Mouse (Mus musculus) layer of hippocampus, postnatal 36 days (tissue): ENCODE measurements at regions not wholly inside any gene's neighbourhood (a gene's known extent, or its start where the extent isn't known, plus 50 kb on each side); places are given as distances from the start of the nearest gene placed in this dataset.
A peak's percentile ranks its signal among the peaks of the same experiment; 100 is the strongest.

ENCODE experiments used
- DNase-seq, 2 experiments: peaks; one replicate each; pipeline ENCODE4 v3.0.0; 2022

DNA sequence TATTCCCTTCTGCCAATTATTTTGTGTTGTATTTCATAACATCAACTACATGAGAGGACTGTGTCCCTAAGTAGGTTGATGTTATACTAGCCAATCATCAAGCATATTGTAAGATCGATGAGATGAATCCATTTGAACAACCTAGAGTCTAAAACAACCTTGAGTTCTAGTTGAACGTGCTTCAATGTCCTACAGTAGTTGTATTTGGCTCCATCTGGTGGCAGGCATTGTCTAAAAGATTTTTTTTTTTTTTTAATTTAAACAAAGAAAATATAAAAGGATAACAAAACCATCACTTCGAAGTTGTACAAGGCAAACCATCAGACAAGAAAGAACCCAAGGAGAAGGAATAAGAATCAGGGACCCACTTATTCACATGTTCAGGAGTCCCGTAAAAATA, 114.4 kb downstream of the Pih1d3 start:
- no peak for DNase-seq

DNA sequence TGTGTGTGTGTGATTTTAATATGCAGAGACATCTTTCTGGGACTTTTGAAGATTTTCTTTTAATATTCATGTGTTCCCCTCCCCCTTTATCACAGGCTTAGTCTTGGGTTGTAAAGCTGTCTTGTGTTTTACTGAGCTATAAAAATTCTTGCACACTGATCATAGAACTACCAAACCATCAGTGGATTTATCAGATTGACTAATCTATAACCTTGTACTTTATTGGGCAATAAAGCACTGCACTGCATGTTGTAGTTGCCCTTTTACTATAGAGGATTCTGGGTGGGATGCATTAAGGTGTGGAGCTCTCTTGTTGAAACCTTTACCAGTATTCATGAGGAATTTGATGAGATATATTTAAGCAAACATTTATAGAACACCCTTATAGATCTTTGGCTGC, 141.3 kb downstream of the Pih1d3 start:
- DNase-seq: no peak

DNA sequence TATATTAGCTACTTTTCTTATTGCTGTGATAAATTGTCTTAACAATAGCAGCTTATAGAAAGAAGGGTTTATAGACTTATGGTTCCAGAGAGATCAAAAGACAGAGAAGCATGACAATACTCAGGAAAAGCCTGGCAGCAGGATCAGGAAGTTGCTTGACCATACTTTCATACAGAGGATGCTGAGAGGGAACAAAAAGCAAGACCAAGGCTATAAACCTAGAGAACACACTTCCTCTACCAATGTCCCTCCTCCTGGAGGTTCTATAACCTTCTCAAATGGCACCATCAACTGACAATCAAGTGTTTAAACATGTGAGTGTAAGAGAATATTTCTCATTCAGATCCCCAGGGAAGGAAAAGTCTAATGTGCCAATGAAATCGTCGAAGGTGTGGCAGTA, 154.7 kb downstream of the Pih1d3 start:
- no peak for DNase-seq

DNA sequence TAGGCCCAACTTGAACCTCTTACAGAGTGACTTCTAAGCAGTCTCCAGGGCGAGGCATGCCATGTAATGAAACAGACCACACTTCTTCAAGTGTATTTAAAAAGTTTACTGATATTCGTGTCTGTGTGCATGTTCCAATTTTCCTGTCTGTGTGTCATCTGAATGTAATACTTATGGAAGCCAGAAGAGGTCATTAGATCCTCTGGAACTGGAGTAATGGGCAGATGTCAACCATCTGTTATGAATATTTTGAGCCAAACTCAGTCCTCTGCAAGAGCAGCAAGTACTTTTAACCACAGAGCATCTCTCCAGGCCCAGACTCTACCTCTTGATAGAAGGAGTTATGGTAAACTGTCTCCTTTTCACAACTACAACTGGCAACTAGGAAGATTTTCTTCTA, 156.4 kb downstream of the Pih1d3 start:
- peak in 1 of 2 experiments; percentile 3 for DNase-seq

DNA sequence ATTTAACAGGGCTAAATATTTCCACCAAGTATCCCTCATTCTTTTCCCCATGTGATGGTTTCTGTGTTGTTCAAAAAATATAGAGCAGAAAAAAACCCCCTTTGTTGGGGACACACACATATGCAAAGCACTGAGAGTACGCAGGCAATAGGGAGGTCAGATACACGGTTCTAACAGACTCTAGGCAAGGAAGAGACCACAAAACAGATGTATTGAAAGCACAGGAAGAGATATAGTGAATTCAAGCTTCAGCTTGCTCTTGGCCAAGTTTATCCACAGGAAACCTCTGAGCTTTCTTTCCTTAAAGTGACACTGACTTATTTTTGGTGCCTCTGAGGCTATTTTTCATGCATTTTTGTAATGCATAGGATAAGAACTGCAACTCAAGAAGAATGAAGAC, 157.7 kb downstream of the Pih1d3 start:
- no peak for DNase-seq

DNA sequence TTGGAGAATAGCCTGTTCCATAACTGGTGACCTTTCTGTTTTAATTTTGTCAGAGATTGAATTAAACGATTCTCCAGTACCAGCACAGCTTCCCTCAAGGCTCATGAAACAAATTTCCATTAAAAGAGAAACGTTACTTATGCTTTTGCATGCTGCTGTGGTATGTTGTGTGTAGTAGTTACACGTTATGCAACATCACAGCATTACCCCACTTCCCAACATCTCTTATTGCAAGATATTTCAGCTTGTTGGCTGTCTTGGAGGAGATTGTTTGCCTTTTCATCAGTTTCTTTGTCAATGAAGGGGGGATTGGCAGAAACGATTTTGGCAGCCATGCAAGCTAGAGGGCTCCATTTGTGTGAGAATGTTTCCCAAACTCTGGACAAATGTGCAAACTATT, 159.6 kb downstream of the Pih1d3 start:
- DNase-seq: no peak
